Mouse (Mus musculus) CH12.LX (cell line): ENCODE data around the gene Trim15. TPM values are rescaled to one million over a fixed set of nuclear protein-coding genes. Genes with fewer than 3 reads are reported as not detected.

Source experiments
- DNase-seq: peaks from one replicate; pipeline ENCODE4 v3.0.0-alpha.2; 2013; ENCODE audit errors: extremely low read depth
- H3K27ac ChIP-seq: 2 replicates; pipeline ENCODE4 v1.5.1; 2012; ENCODE audit warnings: low read depth, mild to moderate bottlenecking, control low read depth, moderate library complexity; ENCODE audit not compliant: insufficient read depth
- H3K27me3 ChIP-seq: replicated peaks from 2 replicates; pipeline ENCODE3; 2012; ENCODE audit warnings: inconsistent platforms
- H3K36me3 ChIP-seq, 2 experiments: replicated peaks in 1 of 2; 2 replicates each; pipeline versions ENCODE3 to v1.6.1; 2012; ENCODE audit warnings: inconsistent platforms in 1 of 2, low read length in 1 of 2, mild to moderate bottlenecking in 1 of 2, mixed read lengths in 1 of 2, moderate library complexity in 1 of 2; ENCODE audit not compliant: control insufficient read depth in 1 of 2, insufficient read depth in 1 of 2
- H3K4me1 ChIP-seq, 2 experiments: 2 replicates each; pipeline ENCODE4 v1.6.1; 2012; ENCODE audit warnings: inconsistent platforms in 1 of 2, moderate library complexity in 1 of 2; ENCODE audit not compliant: insufficient read depth in 2 of 2, control insufficient read depth in 1 of 2
- H3K4me2 ChIP-seq: 2 replicates; pipeline ENCODE4 v1.6.1; 2012; ENCODE audit warnings: low read depth, mild to moderate bottlenecking, control low read depth; ENCODE audit not compliant: poor library complexity, insufficient read depth, severe bottlenecking
- H3K4me3 ChIP-seq, 3 experiments: fragments of 150-350 bp in 1 of 3; sonication (generic) in 1 of 3; replicated peaks in 1 of 3; 2 replicates each; pipeline versions ENCODE3 to v1.5.1; 2011 to 2012; ENCODE audit warnings: low read depth in 2 of 3, low read length in 2 of 3, mild to moderate bottlenecking in 2 of 3, moderate library complexity in 2 of 3, control low read depth in 1 of 3, improper control_type of control experiment in 1 of 3, inconsistent platforms in 1 of 3, mixed read lengths in 1 of 3; ENCODE audit not compliant: poor library complexity in 1 of 3
- H3K79me2 ChIP-seq: replicated peaks from 2 replicates; pipeline ENCODE4 v1.6.1; 2012; ENCODE audit warnings: mild to moderate bottlenecking, moderate library complexity; ENCODE audit not compliant: control insufficient read depth, poor library complexity, insufficient read depth, severe bottlenecking; ENCODE audit errors: extremely low read depth
- H3K9ac ChIP-seq: 2 replicates; pipeline ENCODE4 v1.6.1; 2012; ENCODE audit warnings: low read depth, mild to moderate bottlenecking, control low read depth, moderate library complexity; ENCODE audit not compliant: insufficient read depth
- H3K9me3 ChIP-seq: replicated peaks from 2 replicates; pipeline ENCODE3; 2012; ENCODE audit warnings: low read length, inconsistent platforms, mixed read lengths
- BHLHE40 ChIP-seq: IDR thresholded peaks from 2 replicates; pipeline ENCODE4 v1.6.1; 2011; ENCODE audit warnings: mild to moderate bottlenecking, low read depth, low read length, improper control_type of control experiment
- CHD1 ChIP-seq: IDR thresholded peaks from 2 replicates; pipeline ENCODE4 v1.6.1; 2012; ENCODE audit warnings: low read depth, low read length, improper control_type of control experiment, inconsistent platforms
- ETS1 ChIP-seq: conservative IDR thresholded peaks from 2 replicates; pipeline ENCODE4 v1.6.1; 2012; ENCODE audit warnings: low read depth, mild to moderate bottlenecking, inconsistent platforms, low read length, improper control_type of control experiment, moderate library complexity
- GABPA ChIP-seq: IDR thresholded peaks from 2 replicates; pipeline ENCODE4 v1.6.1; 2012; ENCODE audit warnings: low read depth, low read length, improper control_type of control experiment, inconsistent platforms; ENCODE audit not compliant: insufficient replicate concordance
- HCFC1 ChIP-seq: IDR thresholded peaks from 2 replicates; pipeline ENCODE4 v1.6.1; 2012; ENCODE audit warnings: low read depth, mild to moderate bottlenecking, inconsistent platforms, low read length, improper control_type of control experiment
- IRF4 ChIP-seq: IDR thresholded peaks from 2 replicates; pipeline ENCODE4 v1.6.1; 2014; ENCODE audit warnings: low read depth, mild to moderate bottlenecking, inconsistent platforms, low read length, improper control_type of control experiment
- JUND ChIP-seq: conservative IDR thresholded peaks from 2 replicates; pipeline ENCODE4 v1.6.1; 2011; ENCODE audit warnings: low read depth, low read length, improper control_type of control experiment
- KAT2A ChIP-seq: IDR thresholded peaks from 2 replicates; pipeline ENCODE4 v1.6.1; 2012; ENCODE audit warnings: low read length, improper control_type of control experiment, inconsistent platforms; ENCODE audit not compliant: insufficient replicate concordance
- MAFK ChIP-seq: IDR thresholded peaks from 2 replicates; pipeline ENCODE4 v1.6.1; 2011; ENCODE audit warnings: low read length, improper control_type of control experiment; ENCODE audit not compliant: insufficient replicate concordance
- MAX ChIP-seq: IDR thresholded peaks from 2 replicates; pipeline ENCODE4 v1.6.1; 2011; ENCODE audit warnings: low read length, improper control_type of control experiment
- MAZ ChIP-seq: IDR thresholded peaks from 2 replicates; pipeline ENCODE4 v1.6.1; 2012; ENCODE audit warnings: low read depth, mild to moderate bottlenecking, inconsistent platforms, low read length, improper control_type of control experiment, moderate library complexity
- MYC ChIP-seq: IDR thresholded peaks from 2 replicates; pipeline ENCODE4 v1.6.1; 2011; ENCODE audit warnings: low read depth, mild to moderate bottlenecking, improper control_type of control experiment, low read length
- RAD21 ChIP-seq: IDR thresholded peaks from 2 replicates; pipeline ENCODE4 v1.6.1; 2011; ENCODE audit warnings: low read depth, mild to moderate bottlenecking, low read length, improper control_type of control experiment, moderate library complexity
- RCOR1 ChIP-seq: conservative IDR thresholded peaks from 2 replicates; pipeline ENCODE4 v1.6.1; 2012; ENCODE audit warnings: low read depth, mild to moderate bottlenecking, inconsistent platforms, low read length, improper control_type of control experiment
- SIN3A ChIP-seq: IDR thresholded peaks from 2 replicates; pipeline ENCODE4 v1.6.1; 2012; ENCODE audit warnings: low read length, improper control_type of control experiment, inconsistent platforms
- TCF12 ChIP-seq: IDR thresholded peaks from 2 replicates; pipeline ENCODE4 v1.6.1; 2014; ENCODE audit warnings: low read depth, mild to moderate bottlenecking, inconsistent platforms, low read length, improper control_type of control experiment
- USF2 ChIP-seq: conservative IDR thresholded peaks from 2 replicates; pipeline ENCODE4 v1.6.1; 2011; ENCODE audit warnings: low read depth, low read length, improper control_type of control experiment
- ZKSCAN1 ChIP-seq: IDR thresholded peaks from 2 replicates; pipeline ENCODE4 v1.6.1; 2012; ENCODE audit warnings: low read depth, inconsistent platforms, low read length, improper control_type of control experiment, borderline replicate concordance
- dilution Hi-C: fragments of 300-500 bp; cut with MboI; formaldehyde crosslinking; loops from 2 replicates; pipeline ENCODE4 v1.14.3; 2020; ENCODE audit warnings: low sequenced_read_pairs; ENCODE audit not compliant: extremely low pct_unique_long_range_greater_than_20kb, extremely low pct_ligation_motif_present
- in situ Hi-C: fragments of 300-500 bp; cut with MboI; formaldehyde crosslinking; loops from 3 replicates; pipeline ENCODE4 v1.14.3; 2019; ENCODE audit warnings: low sequenced_read_pairs, low pct_ligation_motif_present, low pct_unique_long_range_greater_than_20kb, mixed read lengths
- polyA plus RNA-seq: library from polyadenylated mRNA; unstranded; fragments of >175 nt; gene quantifications from 2 replicates; pipeline ENCODE4 v1.2.1, GENCODE M21; 2012; ENCODE audit warnings: low read depth; ENCODE audit not compliant: insufficient read length
- total RNA-seq, 2 experiments: library from RNA; depleted of rRNA; stranded (reverse); fragments of 300-350 nt in 1 of 2; fragments of >200 nt in 1 of 2; gene quantifications; 2 replicates each; pipeline ENCODE4 v1.2.3; 2012 to 2014

Gene Trim15
- total and polyA plus RNA-seq, 3 experiments: not detected

DNA sequence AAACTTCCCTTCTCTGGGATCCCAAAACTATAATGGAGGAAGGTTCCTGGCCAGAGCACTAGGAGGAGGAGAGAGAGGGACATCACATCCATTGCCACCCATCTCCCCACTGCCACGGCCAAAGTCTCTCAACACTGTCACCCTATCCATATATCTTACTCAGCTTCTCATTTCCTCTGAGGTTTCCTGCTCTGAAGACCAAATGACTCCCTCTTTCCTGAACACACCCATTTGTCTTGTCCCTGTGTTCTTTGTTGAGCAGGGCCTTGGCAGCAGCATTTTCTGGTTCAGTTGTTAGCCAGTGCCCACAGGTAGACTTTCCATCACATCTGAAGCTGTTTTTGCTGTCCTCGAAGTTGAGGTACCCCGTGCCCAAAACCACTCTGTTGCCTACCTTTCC is 8.8 kb downstream of the Trim15 start:
- no peak overlapping the region for H3K4me2 ChIP-seq
- in situ Hi-C loops: no loop called here
- dilution Hi-C loops: no loop called here
- peaks cover 42 to 71% of the 10 kb centered on the region in 2 experiments for H3K36me3 ChIP-seq
- H3K9me3 ChIP-seq: no peaks in the 10 kb centered on the region
- H3K27ac ChIP-seq: no peak overlapping the region
- no peak overlapping the region for H3K4me3 ChIP-seq
- H3K9ac ChIP-seq: no peak overlapping the region
- H3K4me1 ChIP-seq: no peaks in the 10 kb centered on the region
- H3K27me3 ChIP-seq: no peaks in the 10 kb centered on the region
- no peaks in the 10 kb centered on the region for H3K79me2 ChIP-seq
- no peak for DNase-seq
- TF ChIP-seq CHD1 (no peak), RCOR1 (no peak)

DNA sequence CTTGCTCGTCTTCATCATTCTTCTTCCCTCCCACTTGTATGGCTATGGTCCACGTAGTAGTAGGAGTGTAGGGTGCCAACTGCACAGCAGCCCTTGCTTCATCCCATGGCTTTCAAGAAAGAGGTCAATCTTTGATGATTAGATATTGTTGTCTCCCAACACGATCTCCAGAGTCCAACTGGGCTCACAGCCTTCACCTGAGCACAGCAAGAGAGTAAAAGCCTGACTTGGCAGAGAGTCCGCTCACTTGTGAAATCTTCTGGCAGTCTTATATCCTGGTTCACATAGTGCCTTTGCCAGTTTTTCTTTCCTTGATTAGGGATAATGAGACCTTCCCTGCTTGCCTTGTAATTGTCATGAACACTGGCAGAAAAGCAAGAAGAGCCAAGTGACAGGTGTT is 10.8 kb downstream of the Trim15 start:
- dilution Hi-C loops (no loop called here), in situ Hi-C loops (no loop called here)

DNA sequence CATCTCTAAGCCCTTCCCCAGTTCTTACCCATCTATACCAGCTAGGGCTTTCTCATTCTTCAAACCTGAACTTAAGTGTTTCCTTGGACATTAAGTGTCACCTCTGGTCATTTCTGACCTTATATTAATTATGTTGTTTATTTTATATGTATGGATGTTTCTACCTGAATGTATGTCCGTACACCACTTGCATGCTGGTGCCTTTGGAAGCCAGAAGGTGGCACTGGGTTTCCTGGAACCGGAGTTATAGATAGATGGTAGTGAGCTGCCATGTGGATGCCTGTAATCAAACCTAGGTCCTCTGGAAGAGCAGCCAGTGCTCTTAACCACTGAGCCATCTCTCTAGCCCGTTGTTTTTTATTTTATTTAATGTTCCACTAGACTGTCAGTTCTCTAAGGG is 11.5 kb downstream of the Trim15 start:
- in situ Hi-C loops (no loop called here), dilution Hi-C loops (no loop called here)
- Histone ChIP-seq H3K9me3 (no peaks in the 10 kb centered on the region), H3K4me2 (no peak overlapping the region), H3K27ac (no peak overlapping the region), H3K4me1 (no peaks in the 10 kb centered on the region), H3K9ac (no peak overlapping the region), H3K4me3 (no peak overlapping the region), H3K27me3 (no peaks in the 10 kb centered on the region), H3K36me3 (peaks cover 64 to 96% of the 10 kb centered on the region in 2 experiments), H3K79me2 (no peaks in the 10 kb centered on the region)
- DNase-seq: no peak
- TF ChIP-seq IRF4 (no peak), BHLHE40 (no peak), MYC (no peak), RAD21 (no peak), GABPA (no peak), USF2 (no peak), KAT2A (no peak), ZKSCAN1 (no peak), TCF12 (no peak), JUND (no peak), MAFK (no peak), CHD1 (no peak), HCFC1 (no peak), MAX (no peak), ETS1 (no peak), MAZ (no peak)

More for the DNA sequence above, 10.8 kb downstream of the Trim15 start:
- no peaks in the 10 kb centered on the region for H3K79me2 ChIP-seq
- peaks cover 56 to 90% of the 10 kb centered on the region in 2 experiments for H3K36me3 ChIP-seq
- H3K4me3 ChIP-seq: no peak overlapping the region
- TF ChIP-seq MYC (no peak), SIN3A (no peak), KAT2A (no peak), ETS1 (no peak), MAX (no peak), IRF4 (no peak)
- no peak overlapping the region for H3K27ac ChIP-seq
- H3K9ac ChIP-seq: no peak overlapping the region
- no peak for DNase-seq
- no peaks in the 10 kb centered on the region for H3K4me1 ChIP-seq
- H3K9me3 ChIP-seq: no peaks in the 10 kb centered on the region
- no peaks in the 10 kb centered on the region for H3K27me3 ChIP-seq
- H3K4me2 ChIP-seq: no peak overlapping the region
